Mouse (Mus musculus) limb, embryonic 14.5 days (tissue): Measurements from ENCODE around the gene Fam222a. TPM values are rescaled to one million over a fixed set of nuclear protein-coding genes. Genes with fewer than 3 reads are reported as not detected.
A peak's percentile ranks its signal among the peaks of the same experiment; 100 is the strongest.

ENCODE experiments used
- ATAC-seq: fragments of 200-750 bp; cut with Nextera tagmentation; 2 replicates; pipeline ENCODE4 v1.8.0; 2017; ENCODE audit warnings: low read depth, moderate number of reproducible peaks, moderate TSS enrichment; ENCODE audit not compliant: low FRiP score
- DNase-seq: peaks from one replicate; pipeline ENCODE4 v3.0.0-alpha.2; 2015; ENCODE audit warnings: low spot score
- H3K27ac ChIP-seq: fragments of 300-500 bp; sonication (generic); replicated peaks from 2 replicates; pipeline ENCODE4 v1.5.1; 2014; ENCODE audit warnings: low read depth, mild to moderate bottlenecking, low read length, moderate library complexity, mixed read lengths
- H3K27me3 ChIP-seq: fragments of 300-500 bp; sonication (generic); 2 replicates; pipeline ENCODE4 v1.6.1; 2014; ENCODE audit warnings: low read length, mixed read lengths; ENCODE audit not compliant: control insufficient read depth, insufficient read depth
- H3K36me3 ChIP-seq: fragments of 300-500 bp; sonication (generic); 2 replicates; pipeline ENCODE4 v1.6.1; 2014; ENCODE audit warnings: mild to moderate bottlenecking, low read length, moderate library complexity, mixed read lengths; ENCODE audit not compliant: control insufficient read depth, insufficient read depth
- H3K4me1 ChIP-seq: fragments of 300-500 bp; sonication (generic); 2 replicates; pipeline ENCODE4 v1.6.1; 2014; ENCODE audit warnings: antibody characterized with exemption, low read length, mixed read lengths; ENCODE audit not compliant: control insufficient read depth, insufficient read depth
- H3K4me2 ChIP-seq: fragments of 300-500 bp; sonication (generic); replicated peaks from 2 replicates; pipeline ENCODE4 v1.6.1; 2014; ENCODE audit warnings: low read depth, mild to moderate bottlenecking, low read length, moderate library complexity; ENCODE audit not compliant: severe bottlenecking
- H3K4me3 ChIP-seq: fragments of 300-500 bp; sonication (generic); replicated peaks from 2 replicates; pipeline ENCODE4 v1.5.1; 2014; ENCODE audit warnings: low read length
- H3K9ac ChIP-seq: fragments of 300-500 bp; sonication (generic); 2 replicates; pipeline ENCODE4 v1.6.1; 2014; ENCODE audit warnings: mild to moderate bottlenecking, low read depth, low read length, moderate library complexity; ENCODE audit not compliant: severe bottlenecking
- H3K9me3 ChIP-seq: fragments of 300-500 bp; sonication (generic); 2 replicates; pipeline ENCODE4 v1.6.1; 2016; ENCODE audit warnings: low read length; ENCODE audit not compliant: control insufficient read depth
- POLR2A ChIP-seq: fragments of 200-500 bp; IDR thresholded peaks from 2 replicates; pipeline ENCODE4 v1.8.0; 2012; ENCODE audit warnings: inconsistent platforms, mild to moderate bottlenecking, moderate library complexity, borderline replicate concordance; ENCODE audit not compliant: insufficient read depth, insufficient read length; ENCODE audit errors: extremely low read depth
- WGBS: fragments of 180-500 bp; shearing (Covaris S2); extraction: QIAGEN DNeasy Blood & Tissue Kit; methylation state at CpG from one replicate; pipeline ENCODE4 v1.1.7; 2014; 5-methylcytosine and 5-hydroxymethylcytosine counted together
- polyA plus RNA-seq, 2 experiments: library from polyadenylated mRNA; depleted of rRNA in 1 of 2; stranded (reverse) in 1 of 2; unstranded in 1 of 2; fragments of >200 nt; fragmentation: Nextera tagmentation in 1 of 2; extraction: Ambion mirVana in 1 of 2; gene quantifications; 2 replicates each; pipeline versions ENCODE4 v1.2.1 to v1.2.3; 2012 to 2014

The Fam222a gene
- polyA plus RNA-seq, 2 experiments = 1.1 to 1.5 TPM

- DNase-seq = no peak
- Histone ChIP-seq H3K9ac (no peak overlapping the region), H3K4me1 (peaks cover 32% of the 10 kb centered on the region), H3K36me3 (no peaks in the 10 kb centered on the region), H3K4me3 (no peak overlapping the region), H3K27ac (no peak overlapping the region), H3K9me3 (no peaks in the 10 kb centered on the region), H3K4me2 (no peak overlapping the region), H3K27me3 (no peaks in the 10 kb centered on the region)
- ATAC-seq = no peak
- TF ChIP-seq POLR2A = no peak
- 59% methylated on average over 8 of the region's 8 CpGs for WGBS
These were observed 29.4 kb downstream of the Fam222a start for GRCm38 (mm10) chr5:114597222-114597621.

GRCm38 (mm10) chr5:114597652-114598051 lies 29.8 kb downstream of the Fam222a start:
- 66% methylated on average over 6 of the region's 6 CpGs for WGBS

GRCm38 (mm10) chr5:114602012-114602411 lies 34.2 kb downstream of the Fam222a start:
- Histone ChIP-seq H3K9me3 (no peaks in the 10 kb centered on the region), H3K27me3 (no peaks in the 10 kb centered on the region), H3K4me3 (no peak overlapping the region), H3K9ac (no peak overlapping the region), H3K27ac (no peak overlapping the region), H3K4me1 (peaks cover 6% of the 10 kb centered on the region), H3K4me2 (no peak overlapping the region), H3K36me3 (no peaks in the 10 kb centered on the region)
- no peak for TF ChIP-seq POLR2A
- no peak for DNase-seq
- 76% methylated on average over 8 of the region's 8 CpGs for WGBS
- no peak for ATAC-seq

More at GRCm38 (mm10) chr5:114597652-114598051, 29.8 kb downstream of the Fam222a start:
- no peaks in the 10 kb centered on the region for H3K27me3 ChIP-seq
- H3K27ac ChIP-seq = no peak overlapping the region
- no peaks in the 10 kb centered on the region for H3K36me3 ChIP-seq
- H3K9ac ChIP-seq = no peak overlapping the region
- no peaks in the 10 kb centered on the region for H3K9me3 ChIP-seq
- ATAC-seq = no peak
- no peak overlapping the region for H3K4me2 ChIP-seq
- no peak for TF ChIP-seq POLR2A
- H3K4me3 ChIP-seq = no peak overlapping the region
- no peak for DNase-seq
- H3K4me1 ChIP-seq = peaks cover 28% of the 10 kb centered on the region

GRCm38 (mm10) chr5:114603975-114604374 lies 36.2 kb downstream of the Fam222a start:
- no peak overlapping the region for H3K27ac ChIP-seq
- no peak overlapping the region for H3K4me2 ChIP-seq
- H3K9me3 ChIP-seq = no peaks in the 10 kb centered on the region
- DNase-seq (no peak), ATAC-seq (no peak)
- H3K9ac ChIP-seq = no peak overlapping the region
- no peaks in the 10 kb centered on the region for H3K36me3 ChIP-seq
- WGBS = 80% methylated on average over 5 of the region's 5 CpGs
- no peak for TF ChIP-seq POLR2A
- no peak overlapping the region for H3K4me3 ChIP-seq
- no peaks in the 10 kb centered on the region for H3K27me3 ChIP-seq
- peaks cover 19% of the 10 kb centered on the region for H3K4me1 ChIP-seq

- no peak overlapping the region for H3K9ac ChIP-seq
- H3K4me2 ChIP-seq = no peak overlapping the region
- no peak for ATAC-seq
- no peaks in the 10 kb centered on the region for H3K9me3 ChIP-seq
- H3K4me3 ChIP-seq = no peak overlapping the region
- no peak for TF ChIP-seq POLR2A
- H3K27ac ChIP-seq = no peak overlapping the region
- peak; percentile 24 for DNase-seq
- no peaks in the 10 kb centered on the region for H3K36me3 ChIP-seq
- 10% methylated on average over 11 of the region's 11 CpGs for WGBS
- peaks cover 24% of the 10 kb centered on the region for H3K4me1 ChIP-seq
- H3K27me3 ChIP-seq = 0 out of 2 replicates have a peak, but pooled peaks cover 3% of the 10 kb centered on the region
These were observed 37.0 kb downstream of the Fam222a start for GRCm38 (mm10) chr5:114604781-114605290.
